Mouse (Mus musculus): ENCODE results near the gene Far2.
A peak's percentile ranks its signal among the peaks of the same experiment; 100 is the strongest.
"Not testable (repeated sequence)": the region's sequence is repeated elsewhere in the genome, so short reads cannot be mapped to it uniquely, and the experiment has no call there.

Far2 gene

DNA sequence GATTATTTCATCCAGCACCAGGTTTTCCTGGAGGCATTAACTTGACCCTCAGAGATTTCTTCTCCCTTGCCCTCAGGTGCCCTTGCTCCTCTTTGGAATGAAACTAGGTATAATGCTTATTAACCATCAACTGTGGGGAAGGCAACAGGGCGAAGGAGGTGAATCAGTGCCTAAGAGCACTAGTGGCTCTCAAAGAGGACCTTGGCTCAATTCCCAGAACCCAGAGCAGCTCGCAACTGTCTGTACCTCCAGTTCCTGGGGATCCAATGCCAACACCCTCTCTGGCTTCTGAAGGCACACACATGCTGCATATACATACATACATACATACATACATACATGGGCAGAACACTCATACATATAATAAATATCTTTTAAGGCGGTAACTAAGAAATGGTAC is 69.8 kb downstream of the Far2 start:
- no peak for DNase-seq (ENCODE audit: extremely low read depth, insufficient read length, low spot score)

DNA sequence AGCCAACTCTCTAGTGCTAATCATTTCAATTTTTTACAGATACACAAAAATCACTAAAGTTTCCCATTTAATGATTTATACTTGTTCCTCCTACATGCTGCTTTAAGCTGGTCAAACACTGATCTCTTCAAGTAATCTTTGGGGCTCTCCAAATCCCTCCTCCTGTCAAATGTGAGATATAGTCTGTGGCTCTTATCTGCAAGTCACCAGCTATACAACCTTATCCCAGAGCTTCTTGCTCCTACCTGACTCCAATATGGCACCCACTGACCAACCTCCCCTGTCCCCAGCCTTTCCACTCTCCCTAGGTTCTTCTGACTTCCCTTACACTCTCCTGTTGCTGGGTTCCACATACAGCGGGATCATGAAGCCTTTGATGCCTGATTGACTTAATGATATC is 70.6 kb downstream of the Far2 start:
- no peak for DNase-seq (ENCODE audit: extremely low read depth, insufficient read length, low spot score)

GRCm38 (mm10) chr6:148120703-148121102 is 73.6 kb downstream of the Far2 start:
- no peak for DNase-seq (ENCODE audit: extremely low read depth, insufficient read length, low spot score)

- peak; percentile 21 for DNase-seq (ENCODE audit: extremely low read depth, insufficient read length, low spot score)
Observed at GRCm38 (mm10) chr6:148126851-148127250, 79.8 kb downstream of the Far2 start.

DNA sequence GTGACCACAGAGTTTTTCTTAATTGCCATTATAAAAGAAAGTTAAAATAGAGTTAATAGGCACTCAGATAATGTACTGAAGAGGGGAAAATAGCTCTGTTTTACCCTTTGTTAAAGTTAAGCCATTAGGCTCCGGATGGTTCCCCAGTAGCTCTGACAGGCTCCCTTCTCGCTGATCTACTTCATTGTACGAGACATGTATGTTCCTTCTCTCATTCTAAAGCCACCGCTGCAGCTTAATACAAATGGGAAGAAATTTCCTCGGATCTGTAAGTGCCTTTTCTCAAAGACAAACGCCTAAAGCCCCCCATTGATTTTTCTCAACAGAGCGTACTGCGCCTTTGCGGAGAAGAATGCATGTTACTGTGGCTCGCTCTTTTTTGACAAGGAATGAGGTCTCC is 85.3 kb downstream of the Far2 start:
- DNase-seq (ENCODE audit: extremely low read depth, insufficient read length, low spot score): no peak

DNA sequence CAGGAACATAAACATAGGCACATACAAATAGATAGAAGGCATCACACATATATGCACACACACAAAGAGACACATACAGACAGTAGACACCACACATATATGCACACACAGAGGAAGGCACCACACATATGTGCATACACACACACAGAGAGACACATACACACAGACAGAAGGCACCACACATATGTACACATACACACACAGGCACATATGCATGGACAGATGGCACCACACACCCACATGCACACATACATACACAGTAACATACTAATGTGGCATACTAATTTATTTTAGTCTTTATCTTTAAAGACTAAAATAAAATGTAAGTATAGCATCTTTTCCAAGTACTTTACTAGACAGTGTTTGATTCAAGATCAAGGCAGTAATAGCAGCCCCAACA is 86.5 kb downstream of the Far2 start:
- no peak for DNase-seq (ENCODE audit: extremely low read depth, insufficient read length, low spot score)

DNA sequence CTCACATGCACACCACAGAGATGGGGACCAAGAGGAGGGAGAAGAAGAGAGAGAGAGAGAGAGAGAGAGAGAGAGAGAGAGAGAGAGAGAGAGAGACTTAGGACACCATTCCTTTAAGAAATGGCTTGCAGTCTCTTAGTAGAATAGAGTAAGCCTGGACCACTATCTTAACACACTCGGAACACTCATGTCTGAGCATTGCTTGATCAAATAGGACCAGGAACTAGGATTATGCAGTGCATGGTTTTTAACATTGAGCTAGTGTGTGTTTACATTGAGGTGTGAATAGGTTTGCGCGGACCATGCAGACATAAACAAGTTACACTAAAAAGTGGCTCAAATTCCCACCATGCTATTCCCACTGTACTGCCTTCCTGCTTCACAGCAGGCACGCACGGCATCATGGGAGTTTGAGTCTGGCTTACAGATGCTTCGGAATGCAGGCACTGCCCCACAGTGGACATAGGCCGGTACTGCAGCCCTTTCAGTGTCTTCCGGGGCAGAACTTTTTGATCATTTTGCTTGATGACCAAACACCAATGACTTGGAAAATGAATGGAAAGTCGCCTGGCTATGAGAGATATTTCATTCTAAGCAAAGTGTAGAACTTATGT is 88.8 kb downstream of the Far2 start:
- DNase-seq (ENCODE audit: extremely low read depth, insufficient read length, low spot score): peak; percentile 71

DNA sequence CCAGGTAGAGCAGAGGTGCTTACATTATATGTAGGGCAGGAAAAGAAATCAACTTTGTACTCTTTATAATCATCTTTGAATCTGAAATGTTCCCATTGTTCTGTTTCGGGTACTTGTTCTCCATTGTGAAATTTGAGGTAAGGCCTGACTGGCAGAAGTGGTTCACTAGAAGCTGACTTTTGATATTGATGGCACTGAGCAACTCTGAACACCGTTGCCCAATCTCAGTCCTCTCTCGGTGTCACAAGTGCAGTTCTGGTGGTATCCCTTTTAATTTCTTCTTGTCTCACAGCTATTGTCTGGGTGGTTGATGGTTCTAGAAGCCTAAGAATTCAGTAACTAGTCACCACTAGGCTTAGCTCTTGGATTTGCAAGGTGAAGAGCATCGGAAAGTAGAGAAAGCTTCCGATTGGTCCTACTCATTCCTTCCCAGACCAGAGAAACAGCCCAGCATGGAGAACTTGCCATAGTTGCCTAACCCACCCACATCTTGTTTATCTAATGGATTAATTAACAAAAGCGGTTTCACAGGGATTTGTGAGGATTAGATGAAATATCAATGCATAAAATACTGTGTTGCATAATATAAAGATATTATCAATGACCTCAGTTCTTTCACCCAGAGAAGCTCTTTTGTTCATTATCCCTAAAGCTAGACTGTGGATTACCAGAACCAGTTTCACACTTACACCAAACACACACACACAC is 92.4 kb downstream of the Far2 start:
- DNase-seq (ENCODE audit: extremely low read depth, insufficient read length, low spot score): no peak

DNA sequence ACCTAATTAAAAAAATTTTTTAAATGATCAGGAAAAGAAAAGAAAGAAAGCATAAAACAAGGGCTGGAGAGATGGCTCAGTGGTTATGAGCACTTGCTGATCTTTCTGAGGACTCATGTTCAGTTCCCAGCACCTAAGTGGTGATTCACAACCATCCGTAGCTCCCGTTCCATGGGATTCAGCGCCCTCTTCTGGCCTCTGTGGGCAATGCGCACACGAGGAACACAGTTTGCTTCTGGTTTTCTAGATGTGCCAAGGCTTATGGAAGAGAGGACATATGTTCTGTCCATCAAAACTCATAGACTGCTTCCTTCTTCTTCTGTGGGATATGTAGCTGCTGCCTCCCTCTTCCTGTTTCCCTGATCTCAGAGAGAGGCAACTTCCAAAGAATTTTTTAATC is 94.8 kb downstream of the Far2 start:
- DNase-seq (ENCODE audit: extremely low read depth, insufficient read length, low spot score): no peak

DNA sequence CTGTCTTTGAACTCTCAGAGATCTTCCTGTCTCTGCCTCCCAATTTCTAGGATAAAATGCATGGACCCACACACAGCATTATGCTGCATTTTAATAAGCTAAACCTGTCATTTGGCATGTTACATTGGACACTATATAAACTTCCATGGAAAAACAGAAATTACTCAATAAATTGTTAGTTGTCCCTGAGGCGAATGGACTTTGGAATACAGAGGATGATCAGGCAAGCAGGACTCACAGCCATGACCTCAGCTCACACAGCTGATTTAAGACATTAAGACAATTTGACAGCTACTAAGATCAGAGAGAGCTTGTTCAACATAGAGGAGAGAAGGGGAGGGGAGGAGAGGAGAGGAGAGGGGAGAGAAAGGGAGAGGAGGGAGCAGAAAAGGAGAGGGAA is 95.4 kb downstream of the Far2 start:
- no peak for DNase-seq (ENCODE audit: extremely low read depth, insufficient read length, low spot score)

DNA sequence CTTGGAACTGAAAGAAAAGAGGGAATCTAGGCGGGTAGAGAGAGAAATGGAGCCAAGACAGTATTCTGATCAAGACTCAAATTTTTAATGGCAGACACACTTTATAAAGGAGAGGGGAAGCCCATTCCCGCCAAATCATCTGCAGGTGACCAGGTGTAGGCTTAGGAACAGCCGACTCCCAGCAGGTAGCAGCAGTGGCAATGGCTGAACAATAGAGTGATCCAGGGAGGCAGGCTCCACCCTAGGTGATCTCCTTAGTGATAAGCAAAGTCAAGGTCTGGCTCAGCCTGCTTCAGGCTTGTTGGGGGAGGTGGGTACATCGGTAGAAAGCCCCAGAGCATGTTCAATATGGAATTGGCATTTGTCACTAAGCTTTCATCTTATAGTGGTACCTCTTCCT is 105.2 kb downstream of the Far2 start:
- DNase-seq (ENCODE audit: extremely low read depth, insufficient read length, low spot score): not testable (repeated sequence)

DNA sequence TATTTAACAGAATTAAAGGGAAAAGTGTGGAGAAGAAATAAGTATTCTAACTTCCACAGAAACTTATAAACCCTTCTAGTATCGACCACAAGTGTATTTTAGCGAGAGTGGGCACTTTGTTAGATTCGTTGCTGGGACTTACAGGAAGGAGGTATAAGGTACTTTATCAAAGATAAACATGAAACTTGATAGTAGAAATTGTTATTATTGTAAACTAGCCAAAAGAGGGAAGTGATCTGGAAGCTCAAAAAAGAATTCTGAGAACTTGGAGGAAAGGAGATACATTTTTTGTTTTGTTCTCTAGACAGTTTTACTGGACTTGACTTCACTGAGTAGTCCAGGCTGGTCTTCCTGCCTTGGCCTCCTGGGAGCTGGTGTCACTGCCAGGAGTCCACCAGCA is 125.8 kb downstream of the Far2 start:
- no peak for DNase-seq (ENCODE audit: extremely low read depth, insufficient read length, low spot score)

DNA sequence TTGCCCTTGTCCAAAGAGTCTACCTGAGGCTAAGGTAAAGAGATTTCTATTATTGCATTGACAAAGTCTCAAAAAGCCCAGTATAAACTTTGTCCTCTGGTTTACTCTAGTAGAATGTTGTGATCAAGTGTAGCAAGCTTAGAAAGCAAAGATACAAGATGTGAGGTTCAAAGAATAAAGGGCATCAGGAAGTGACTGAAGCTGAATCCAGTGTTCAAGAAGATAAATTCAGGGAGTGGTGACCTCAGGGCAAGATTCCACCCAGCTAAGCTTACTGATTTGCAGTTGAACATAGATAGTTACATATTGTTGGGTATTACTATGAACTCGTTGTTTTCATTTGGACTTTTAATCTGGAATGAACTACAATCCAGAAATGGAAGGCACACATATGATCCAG is 138.6 kb downstream of the Far2 start:
- no peak for DNase-seq (ENCODE audit: extremely low read depth, insufficient read length, low spot score)

DNA sequence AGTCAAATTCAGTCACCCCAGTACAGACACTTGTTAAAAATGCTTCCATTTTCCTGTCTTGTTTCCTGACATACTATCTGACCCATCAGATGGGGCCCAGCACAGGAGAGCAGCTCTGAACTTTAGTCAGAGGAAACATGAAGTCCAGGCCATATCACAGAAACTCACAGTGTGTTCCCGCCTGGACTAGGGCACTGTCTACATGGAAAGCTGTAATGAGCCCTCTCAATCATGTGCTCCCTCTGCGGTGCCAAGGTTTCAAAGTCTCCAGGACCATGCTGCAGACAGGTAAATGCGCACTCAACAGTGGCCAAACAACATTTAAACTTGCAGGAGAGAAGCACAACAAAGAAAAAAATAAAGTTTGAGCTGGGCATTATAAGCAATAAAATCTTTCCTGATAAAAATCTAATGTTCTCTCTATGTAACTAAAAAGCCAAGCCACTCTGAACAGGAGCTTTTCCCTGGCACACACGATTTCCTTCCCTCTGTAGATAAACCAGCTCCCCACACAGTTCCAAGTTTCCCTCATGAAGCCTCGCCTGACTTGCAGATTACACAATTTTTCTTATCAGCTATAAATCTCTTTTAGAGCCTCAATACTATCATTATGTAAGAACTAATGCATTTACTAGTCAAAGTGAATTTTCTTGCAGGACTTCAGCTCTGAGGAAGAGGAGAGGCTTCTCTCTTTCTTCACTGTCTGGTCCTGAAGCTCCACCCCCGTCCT is 147.1 kb downstream of the Far2 start:
- no peak for DNase-seq (ENCODE audit: extremely low read depth, insufficient read length, low spot score)

- DNase-seq (ENCODE audit: extremely low read depth, insufficient read length, low spot score): no peak
Observed at GRCm38 (mm10) chr6:148199177-148199576, 152.1 kb downstream of the Far2 start.

- no peak for DNase-seq (ENCODE audit: extremely low read depth, insufficient read length, low spot score)
Observed at GRCm38 (mm10) chr6:148199729-148200128, 152.7 kb downstream of the Far2 start.

DNA sequence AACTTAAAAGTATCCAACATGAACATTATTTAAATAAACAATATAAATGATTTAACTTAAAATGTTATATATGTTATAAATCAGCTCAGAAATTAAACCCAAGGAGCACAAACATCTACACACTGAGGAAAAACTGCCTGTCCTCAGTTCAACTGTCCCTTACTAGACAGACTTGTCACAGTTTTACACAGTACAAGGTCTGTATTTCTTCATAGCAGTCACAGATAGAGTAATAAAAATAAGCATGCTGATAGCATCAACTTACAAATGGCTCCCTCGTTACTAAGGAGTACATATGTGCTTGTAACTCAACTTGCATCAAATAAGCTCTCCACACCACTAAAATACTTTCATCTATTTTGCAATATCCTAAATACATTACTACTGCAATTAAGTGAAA is 158.1 kb downstream of the Far2 start:
- DNase-seq (ENCODE audit: extremely low read depth, insufficient read length, low spot score): no peak

DNA sequence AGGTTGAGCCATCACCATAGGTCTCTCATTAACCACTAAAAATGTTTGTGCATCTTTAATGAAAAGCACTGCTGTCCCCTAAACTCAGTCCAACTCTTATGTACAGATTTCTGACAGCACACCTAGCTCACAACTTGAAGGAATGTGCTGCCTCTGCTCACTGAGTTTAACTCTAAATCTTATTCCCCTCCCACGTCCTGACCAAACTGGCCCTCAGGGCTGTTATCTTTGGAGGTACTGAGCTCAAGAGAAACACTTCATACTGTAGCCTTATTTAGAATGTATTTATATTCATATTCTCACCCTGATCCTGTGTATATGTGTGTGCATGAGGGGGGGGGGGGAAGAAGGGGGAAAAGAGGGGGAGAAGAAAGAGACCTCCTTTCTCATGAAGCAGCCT is 160.5 kb downstream of the Far2 start:
- no peak for DNase-seq (ENCODE audit: extremely low read depth, insufficient read length, low spot score)

DNA sequence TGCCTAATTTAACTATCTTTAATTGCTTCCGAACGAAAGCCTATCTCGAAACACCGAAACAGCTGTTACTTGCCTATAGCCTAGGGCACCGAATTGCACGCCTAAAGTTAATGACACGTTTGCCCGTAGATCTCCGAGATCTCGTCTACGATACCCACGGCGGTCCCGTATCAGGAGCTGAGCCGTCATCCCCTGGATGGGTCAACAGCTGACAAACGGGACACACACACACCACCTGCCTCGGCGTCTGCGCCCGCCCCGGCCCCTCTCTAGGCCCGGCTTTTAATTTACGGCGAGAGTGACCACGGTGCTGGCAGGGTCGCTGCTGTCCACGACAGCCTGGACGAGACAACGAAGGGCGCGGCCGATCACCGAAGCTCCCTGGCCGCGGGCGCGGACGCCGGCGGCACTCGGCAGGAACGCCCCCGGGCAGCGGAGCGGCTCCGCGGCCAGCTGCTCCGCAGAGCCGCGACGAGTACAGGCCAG is 164.4 kb downstream of the Far2 start:
- DNase-seq (ENCODE audit: extremely low read depth, insufficient read length, low spot score): no peak

DNA sequence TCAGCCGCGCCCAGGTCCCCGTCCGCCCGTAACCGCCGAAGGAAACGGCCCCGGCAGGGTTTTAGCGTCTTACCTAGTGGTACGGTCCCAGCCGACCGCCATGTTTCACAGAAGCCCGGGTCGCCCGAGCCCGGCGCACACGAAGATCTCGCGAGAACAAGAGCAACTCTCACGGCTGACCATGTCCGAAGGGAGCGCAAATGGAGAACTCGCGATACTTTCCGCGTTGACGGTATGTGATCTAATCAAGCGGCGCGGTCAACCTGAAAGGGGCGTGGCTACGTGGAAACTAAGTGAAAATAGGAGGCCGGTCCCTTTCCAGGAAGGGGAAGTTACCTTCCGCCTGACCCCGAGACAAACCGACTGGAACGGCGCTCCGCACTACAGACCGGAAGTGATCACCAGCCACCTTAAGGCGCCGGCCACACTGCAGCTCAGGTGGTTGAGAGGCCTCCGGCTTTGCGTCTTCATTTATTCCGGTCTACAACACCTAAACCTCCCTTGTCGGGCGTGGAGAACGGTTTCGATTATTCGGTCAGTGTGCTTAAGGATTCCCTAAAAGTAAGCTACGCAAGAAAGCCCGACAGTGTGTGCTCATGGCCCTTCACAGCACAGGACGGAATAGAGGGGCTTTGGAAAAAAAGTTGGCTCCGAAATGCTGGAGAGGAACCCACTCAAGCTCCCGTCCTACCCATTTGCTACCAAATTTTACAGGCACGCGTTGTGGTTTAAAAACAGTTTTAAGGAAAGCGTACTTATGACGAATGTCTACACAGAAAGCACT is 165.0 kb downstream of the Far2 start, which contains the start of gene Ergic2:
Gene Ergic2, minus strand, starts transcription at position 478 of the 784 bp plus-strand sequence.
- DNase-seq (ENCODE audit: extremely low read depth, insufficient read length, low spot score): peak; percentile 97

GRCm38 (mm10) chr6:148214765-148215164 is 167.7 kb downstream of the Far2 start:
- peak; percentile 56 for DNase-seq (ENCODE audit: extremely low read depth, insufficient read length, low spot score)
